Mouse (Mus musculus): Measurements from ENCODE around the gene Il1f9. TPM values are rescaled to one million over a fixed set of nuclear protein-coding genes. Genes with fewer than 3 reads are reported as not detected.
A peak's percentile ranks its signal among the peaks of the same experiment; 100 is the strongest.
"Not testable (repeated sequence)": the region's sequence is repeated elsewhere in the genome, so short reads cannot be mapped to it uniquely, and the experiment has no call there.

Il1f9 gene
- total RNA-seq (2021) = not detected in 2 replicates
- long read RNA-seq = 0 reads

GRCm38 (mm10) chr2:24186176-24186575, at the start of gene Il1f9:
Gene Il1f9, plus strand, starts transcription at chr2:24186476.
- DNase-seq = no peak

DNA sequence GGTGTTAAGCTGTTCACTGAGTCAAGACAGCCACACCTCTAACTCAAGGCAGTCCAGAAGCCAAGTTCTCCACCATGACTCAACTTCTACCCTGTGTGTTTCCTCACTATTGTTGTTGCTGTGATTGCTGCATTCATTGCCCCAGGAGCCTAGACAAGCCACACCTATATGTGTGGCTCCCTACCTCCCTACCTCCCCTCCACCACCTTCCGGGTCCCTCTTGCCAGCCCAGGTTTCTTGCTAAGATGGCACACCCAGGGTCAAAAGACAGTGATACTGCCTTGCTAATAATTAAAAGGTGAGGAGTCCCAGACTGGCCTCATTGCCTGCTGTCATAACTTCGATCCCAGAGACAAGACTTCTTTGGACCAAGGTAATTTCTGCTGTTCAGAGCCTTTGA, 33.4 kb upstream of the Il1f9 start, which contains the start of gene Il1f8:
Gene Il1f8 (plus strand): TSS at position 301 of the 400 bp plus-strand sequence.
- no peak for DNase-seq

GRCm38 (mm10) chr2:24181683-24182331, 4.5 kb upstream of the Il1f9 start:
- DNase-seq = peak; percentile 24

DNA sequence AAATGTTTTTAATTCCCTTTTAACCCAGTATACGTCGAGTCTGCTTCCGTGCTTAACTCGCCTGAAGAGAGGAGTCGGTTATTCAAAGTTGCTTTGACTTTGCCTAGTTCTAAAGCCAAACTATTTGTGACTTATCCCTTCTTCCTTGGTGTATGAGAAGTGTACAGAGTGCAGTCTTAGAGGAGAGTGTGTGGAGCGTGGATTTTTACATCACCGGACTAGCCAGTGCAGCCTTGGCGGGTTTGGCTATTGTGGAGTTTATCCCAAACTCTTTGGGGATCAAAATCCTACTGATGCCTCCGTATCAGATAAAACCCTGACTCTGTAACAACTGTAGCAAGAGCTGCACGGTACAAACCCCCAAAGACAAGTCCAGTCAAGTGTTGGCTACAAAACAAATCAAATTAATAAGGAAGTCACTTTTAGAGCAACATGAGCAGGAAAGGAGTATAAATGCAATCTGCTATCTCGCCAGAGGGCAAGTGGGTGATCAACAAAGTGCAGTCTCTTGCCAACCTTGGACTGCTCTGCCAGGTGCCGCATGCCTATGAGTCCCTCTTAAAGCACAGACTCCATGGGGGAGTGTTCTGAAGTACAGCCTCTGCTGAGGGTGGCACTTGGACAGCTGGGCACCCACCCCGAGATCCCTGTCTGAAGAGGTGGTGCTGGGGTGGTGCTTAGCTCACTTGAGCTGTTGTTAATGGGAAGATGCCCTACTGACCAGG, 3.7 kb upstream of the Il1f9 start:
- DNase-seq = not testable (repeated sequence)

DNA sequence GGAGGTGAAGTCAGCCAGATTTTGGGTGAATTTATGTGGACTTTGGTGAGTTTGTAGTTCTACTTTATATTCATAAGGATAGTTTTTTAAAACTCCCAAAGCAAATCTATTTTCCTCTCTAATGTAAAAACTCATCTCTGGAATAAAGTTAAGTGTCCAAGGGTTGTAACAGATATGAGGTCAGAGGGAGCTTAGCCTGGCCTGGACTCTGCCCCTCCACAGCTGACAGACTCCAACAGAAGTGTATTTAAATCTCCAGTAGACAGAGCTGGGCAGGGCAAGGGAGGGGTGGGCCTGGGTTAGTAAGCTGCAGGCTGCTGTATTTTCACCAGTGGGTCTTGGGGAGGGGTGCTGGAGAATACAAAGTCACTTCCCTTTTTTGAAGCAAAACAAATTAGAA, 2.2 kb upstream of the Il1f9 start:
- DNase-seq = not testable (repeated sequence)

DNA sequence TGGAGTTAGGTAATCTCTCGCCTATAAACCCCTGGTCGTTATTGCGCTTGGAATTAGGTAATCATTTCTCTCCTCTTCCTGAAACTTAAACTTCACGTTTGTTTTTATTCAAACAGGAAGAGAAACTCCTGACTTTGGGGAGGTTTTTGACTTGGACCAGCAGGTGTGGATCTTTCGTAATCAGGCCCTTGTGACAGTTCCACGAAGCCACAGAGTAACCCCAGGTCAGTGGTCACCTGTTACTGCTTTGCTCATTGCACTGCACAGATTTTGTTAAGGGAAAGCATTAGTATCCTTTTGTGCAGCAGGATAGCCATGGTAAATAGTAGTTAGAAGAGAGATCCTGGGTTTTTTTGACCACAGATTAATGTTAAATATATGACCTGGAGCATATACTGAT, 1.3 kb downstream of the Il1f9 start:
- no peak for DNase-seq

- no peak for DNase-seq
Observed at GRCm38 (mm10) chr2:24188189-24188588, 1.9 kb downstream of the Il1f9 start.

GRCm38 (mm10) chr2:24215118-24215517, 28.8 kb downstream of the Il1f9 start, which contains the start of gene Il1f6:
Gene Il1f6, plus strand, starts transcription at chr2:24215418.
- no peak for DNase-seq

DNA sequence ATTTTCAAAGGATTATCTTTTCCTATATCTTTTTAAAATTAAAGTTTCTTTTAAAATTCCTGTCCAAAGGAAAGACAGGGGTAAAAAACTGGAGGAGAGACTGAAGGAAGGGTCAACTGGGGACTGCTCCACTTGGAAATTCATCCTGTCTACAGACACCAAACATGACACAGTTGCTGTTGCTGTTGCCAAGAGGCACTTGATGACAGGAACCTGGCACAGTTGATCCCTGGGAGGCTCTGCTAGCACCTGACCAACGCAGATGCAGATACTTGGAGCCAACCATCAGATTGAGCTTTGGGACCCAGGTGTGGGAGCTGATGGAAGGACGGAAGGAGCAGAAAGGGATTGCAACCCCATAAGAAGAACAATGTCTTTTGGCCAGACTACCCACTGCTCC, 40.9 kb downstream of the Il1f9 start:
- no peak for DNase-seq

Other genes with a start within 250 kb of the Il1f9 start
- gene Hnmt, start 137.1 kb upstream of the Il1f9 start, total RNA-seq (2021) = 11.7 and 19.9 TPM in 2 replicates
- gene Tbpl2, start 89.9 kb upstream of the Il1f9 start, total RNA-seq (2021) = not detected in 2 replicates
- gene Il1f8, start 33.3 kb upstream of the Il1f9 start, total RNA-seq (2021) = not detected in 2 replicates
- gene Il1f6, start 28.9 kb downstream of the Il1f9 start, total RNA-seq (2021) = not detected in 2 replicates
- gene Il1f5, start 90.5 kb downstream of the Il1f9 start, total RNA-seq (2021) = not detected in 2 replicates
- gene Il1f10, start 104.7 kb downstream of the Il1f9 start, total RNA-seq (2021) = not detected in 2 replicates
- 0.43 and 0.95 TPM in 2 replicates for gene Il1rn, start 150.4 kb downstream of the Il1f9 start, total RNA-seq (2021)
- gene Psd4, start 181.1 kb downstream of the Il1f9 start, total RNA-seq (2021) = 2.5 and 3.6 TPM in 2 replicates